Mouse (Mus musculus): ENCODE measurements around the gene Elmo2. TPM values are rescaled to one million over a fixed set of nuclear protein-coding genes. Genes with fewer than 3 reads are reported as not detected.

Gene Elmo2
- polyA plus RNA-seq, 1 experiment from 2014 or later: 109 TPM

GRCm38 (mm10) chr2:165311577-165311976 lies 14.7 kb downstream of the Elmo2 start:
- H3K4me2 ChIP-seq (ENCODE audit: low read length): no peak overlapping the region
- H3K27ac ChIP-seq (replicated peaks; ENCODE audit: low read depth, low read length): peak overlapping the region; percentile 50
- peak; percentile 77 for DNase-seq

GRCm38 (mm10) chr2:165310818-165311425 lies 15.4 kb downstream of the Elmo2 start:
- H3K4me2 ChIP-seq (ENCODE audit: low read length): no peak overlapping the region
- WGBS: 26% methylated on average over 13 of the region's 13 CpGs
- DNase-seq (peak; percentile 64), ATAC-seq (ENCODE audit: low FRiP score, low TSS enrichment) (0 out of 2 replicates have a peak, but pooled peaks have one; percentile 8)
- H3K9ac ChIP-seq (replicated peaks; ENCODE audit: low read length): no peak overlapping the region; the same call in 1 of the 2 replicates
- peak overlapping the region; percentile 50 for H3K27ac ChIP-seq (replicated peaks; ENCODE audit: low read depth, low read length)
- H3K4me1 ChIP-seq (ENCODE audit: control insufficient read depth, insufficient read depth, low read length): peaks cover 29% of the 10 kb centered on the region
- H3K27me3 ChIP-seq (ENCODE audit: control insufficient read depth, insufficient read depth, low read length): no peaks in the 10 kb centered on the region
- peaks cover 54% of the 10 kb centered on the region for H3K36me3 ChIP-seq (ENCODE audit: control insufficient read depth, insufficient read depth, low read length)
- no peaks in the 10 kb centered on the region for H3K9me3 ChIP-seq (ENCODE audit: control insufficient read depth, low read length)
- H3K4me3 ChIP-seq (replicated peaks; ENCODE audit: low read depth, low read length): no peak overlapping the region

More at GRCm38 (mm10) chr2:165311577-165311976, 14.7 kb downstream of the Elmo2 start:
- Histone ChIP-seq H3K9me3 (ENCODE audit: control insufficient read depth, low read length) (no peaks in the 10 kb centered on the region), H3K4me1 (ENCODE audit: control insufficient read depth, insufficient read depth, low read length) (peaks cover 35% of the 10 kb centered on the region), H3K4me3 (replicated peaks; ENCODE audit: low read depth, low read length) (no peak overlapping the region), H3K27me3 (ENCODE audit: control insufficient read depth, insufficient read depth, low read length) (no peaks in the 10 kb centered on the region), H3K9ac (replicated peaks; ENCODE audit: low read length) (no peak overlapping the region), H3K36me3 (ENCODE audit: control insufficient read depth, insufficient read depth, low read length) (peaks cover 53% of the 10 kb centered on the region)
- 44% methylated on average over 12 of the region's 12 CpGs for WGBS
- ATAC-seq (ENCODE audit: low FRiP score, low TSS enrichment): peak; percentile 18; the same call in 1 of the 2 replicates

GRCm38 (mm10) chr2:165307801-165308200 lies 18.5 kb downstream of the Elmo2 start:
- Histone ChIP-seq H3K4me2 (ENCODE audit: low read length) (no peak overlapping the region), H3K27ac (replicated peaks; ENCODE audit: low read depth, low read length) (no peak overlapping the region), H3K4me1 (ENCODE audit: control insufficient read depth, insufficient read depth, low read length) (peaks cover 25% of the 10 kb centered on the region), H3K9me3 (ENCODE audit: control insufficient read depth, low read length) (no peaks in the 10 kb centered on the region), H3K9ac (replicated peaks; ENCODE audit: low read length) (no peak overlapping the region), H3K27me3 (ENCODE audit: control insufficient read depth, insufficient read depth, low read length) (no peaks in the 10 kb centered on the region), H3K36me3 (ENCODE audit: control insufficient read depth, insufficient read depth, low read length) (peaks cover 61% of the 10 kb centered on the region), H3K4me3 (replicated peaks; ENCODE audit: low read depth, low read length) (no peak overlapping the region)
- no peak for ATAC-seq (ENCODE audit: low FRiP score, low TSS enrichment)
- WGBS: 94% methylated on average over 6 of the region's 6 CpGs
- no peak for DNase-seq

DNA sequence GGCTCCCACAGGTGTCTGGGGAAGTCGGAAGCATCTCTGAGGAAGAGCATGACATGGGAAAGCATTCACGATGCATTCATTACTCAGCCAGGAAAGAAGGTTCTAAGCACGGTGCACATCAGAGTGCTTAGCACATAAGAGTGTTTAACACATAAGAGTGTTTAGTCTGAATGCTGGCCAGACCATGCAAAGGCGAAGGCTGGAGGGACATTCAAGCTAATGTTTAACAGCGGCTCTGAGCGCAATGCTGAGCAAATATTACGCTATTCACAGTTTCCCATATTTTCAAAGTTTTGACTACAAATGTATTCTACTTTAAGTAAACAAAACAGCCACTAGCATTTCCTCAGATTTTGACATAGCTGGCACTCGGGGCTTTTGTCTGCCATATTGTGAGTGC lies 20.8 kb downstream of the Elmo2 start:
- Histone ChIP-seq H3K36me3 (ENCODE audit: control insufficient read depth, insufficient read depth, low read length) (peaks cover 66% of the 10 kb centered on the region), H3K9ac (replicated peaks; ENCODE audit: low read length) (no peak overlapping the region), H3K4me3 (replicated peaks; ENCODE audit: low read depth, low read length) (no peak overlapping the region), H3K27ac (replicated peaks; ENCODE audit: low read depth, low read length) (no peak overlapping the region), H3K9me3 (ENCODE audit: control insufficient read depth, low read length) (no peaks in the 10 kb centered on the region), H3K27me3 (ENCODE audit: control insufficient read depth, insufficient read depth, low read length) (no peaks in the 10 kb centered on the region), H3K4me2 (ENCODE audit: low read length) (no peak overlapping the region), H3K4me1 (ENCODE audit: control insufficient read depth, insufficient read depth, low read length) (peaks cover 11% of the 10 kb centered on the region)
- no peak for ATAC-seq (ENCODE audit: low FRiP score, low TSS enrichment)
- DNase-seq: no peak
- 91% methylated on average over 8 of the region's 8 CpGs for WGBS

- H3K36me3 ChIP-seq (ENCODE audit: control insufficient read depth, insufficient read depth, low read length): peaks cover 71% of the 10 kb centered on the region
- H3K27ac ChIP-seq (replicated peaks; ENCODE audit: low read depth, low read length): no peak overlapping the region
- 88% methylated on average over 19 of the region's 19 CpGs for WGBS
These were observed 21.5 kb downstream of the Elmo2 start for GRCm38 (mm10) chr2:165304819-165305218.

DNA sequence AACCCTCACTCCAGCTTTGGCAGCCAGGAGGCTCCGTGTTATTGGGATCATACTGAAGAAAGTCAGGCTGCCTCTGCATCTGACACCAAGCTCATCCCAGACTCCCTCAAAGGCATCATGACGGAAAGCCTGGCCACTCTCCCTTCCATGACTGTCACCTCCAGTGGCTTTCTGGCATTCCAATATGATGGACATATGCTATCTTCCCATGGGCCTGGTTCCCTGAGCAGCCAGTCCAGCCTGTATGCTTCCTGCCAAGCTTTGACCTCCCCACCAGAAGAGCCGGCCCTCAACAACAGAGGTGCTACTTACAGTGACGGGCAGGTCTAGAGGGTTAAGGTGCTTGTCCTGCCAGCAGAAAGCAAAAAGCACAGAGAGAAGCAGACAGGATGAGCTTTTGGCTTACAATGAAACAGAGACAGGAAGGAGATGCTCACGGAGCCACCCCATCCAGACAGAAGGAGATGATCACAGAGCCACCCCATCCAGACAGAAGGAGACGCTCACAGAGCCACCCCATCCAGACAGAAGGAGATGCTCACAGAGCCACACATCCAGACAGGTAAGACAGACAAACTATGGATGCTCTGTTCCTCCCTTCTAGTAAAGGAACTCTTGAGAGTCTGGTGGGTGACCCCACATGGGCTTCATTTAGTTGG lies 22.8 kb downstream of the Elmo2 start:
- H3K9me3 ChIP-seq (ENCODE audit: control insufficient read depth, low read length): no peaks in the 10 kb centered on the region
- WGBS: 90% methylated on average over 6 of the region's 6 CpGs
- H3K27me3 ChIP-seq (ENCODE audit: control insufficient read depth, insufficient read depth, low read length): no peaks in the 10 kb centered on the region
- peaks cover 82% of the 10 kb centered on the region for H3K36me3 ChIP-seq (ENCODE audit: control insufficient read depth, insufficient read depth, low read length)
- ATAC-seq (ENCODE audit: low FRiP score, low TSS enrichment) (no peak), DNase-seq (no peak)
- no peaks in the 10 kb centered on the region for H3K4me1 ChIP-seq (ENCODE audit: control insufficient read depth, insufficient read depth, low read length)
- no peak overlapping the region for H3K9ac ChIP-seq (replicated peaks; ENCODE audit: low read length)
- no peak overlapping the region for H3K4me3 ChIP-seq (replicated peaks; ENCODE audit: low read depth, low read length)
- no peak overlapping the region for H3K27ac ChIP-seq (replicated peaks; ENCODE audit: low read depth, low read length)
- no peak overlapping the region for H3K4me2 ChIP-seq (ENCODE audit: low read length)

More at GRCm38 (mm10) chr2:165304819-165305218, 21.5 kb downstream of the Elmo2 start:
- ATAC-seq (ENCODE audit: low FRiP score, low TSS enrichment) (no peak), DNase-seq (no peak)
- H3K4me1 ChIP-seq (ENCODE audit: control insufficient read depth, insufficient read depth, low read length): peaks cover 5% of the 10 kb centered on the region
- H3K9me3 ChIP-seq (ENCODE audit: control insufficient read depth, low read length): no peaks in the 10 kb centered on the region
- no peak overlapping the region for H3K4me2 ChIP-seq (ENCODE audit: low read length)
- no peak overlapping the region for H3K4me3 ChIP-seq (replicated peaks; ENCODE audit: low read depth, low read length)
- no peaks in the 10 kb centered on the region for H3K27me3 ChIP-seq (ENCODE audit: control insufficient read depth, insufficient read depth, low read length)
- H3K9ac ChIP-seq (replicated peaks; ENCODE audit: low read length): no peak overlapping the region

- Histone ChIP-seq H3K9me3 (ENCODE audit: control insufficient read depth, low read length) (no peaks in the 10 kb centered on the region), H3K36me3 (ENCODE audit: control insufficient read depth, insufficient read depth, low read length) (peaks cover 85% of the 10 kb centered on the region), H3K4me2 (ENCODE audit: low read length) (no peak overlapping the region), H3K27ac (replicated peaks; ENCODE audit: low read depth, low read length) (no peak overlapping the region), H3K9ac (replicated peaks; ENCODE audit: low read length) (no peak overlapping the region), H3K4me3 (replicated peaks; ENCODE audit: low read depth, low read length) (no peak overlapping the region), H3K27me3 (ENCODE audit: control insufficient read depth, insufficient read depth, low read length) (no peaks in the 10 kb centered on the region), H3K4me1 (ENCODE audit: control insufficient read depth, insufficient read depth, low read length) (no peaks in the 10 kb centered on the region)
- DNase-seq (no peak), ATAC-seq (ENCODE audit: low FRiP score, low TSS enrichment) (no peak)
- 55% methylated on average over 3 of the region's 3 CpGs for WGBS
These were observed 24.9 kb downstream of the Elmo2 start for GRCm38 (mm10) chr2:165301409-165301808.

DNA sequence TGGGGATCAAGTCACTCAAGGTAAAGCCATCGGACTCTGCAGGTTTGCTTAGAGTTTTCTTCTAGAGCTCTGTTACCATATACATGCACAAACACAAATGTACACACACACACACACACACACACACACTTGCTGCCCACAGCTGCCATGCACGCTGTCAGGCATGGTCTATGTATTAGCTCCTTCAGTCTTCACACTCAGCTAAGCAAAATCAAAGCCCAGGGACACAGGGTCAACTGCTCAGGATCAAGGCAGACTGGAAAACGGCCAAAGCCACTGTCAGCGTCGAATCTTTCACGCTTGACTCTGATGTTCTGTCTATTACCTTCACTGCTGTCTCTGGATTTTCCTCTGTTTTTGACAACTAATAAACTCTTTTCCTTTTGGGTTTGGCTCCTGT lies 25.4 kb downstream of the Elmo2 start:
- Histone ChIP-seq H3K9ac (replicated peaks; ENCODE audit: low read length) (no peak overlapping the region), H3K4me1 (ENCODE audit: control insufficient read depth, insufficient read depth, low read length) (no peaks in the 10 kb centered on the region), H3K4me2 (ENCODE audit: low read length) (no peak overlapping the region), H3K27me3 (ENCODE audit: control insufficient read depth, insufficient read depth, low read length) (no peaks in the 10 kb centered on the region), H3K4me3 (replicated peaks; ENCODE audit: low read depth, low read length) (no peak overlapping the region), H3K9me3 (ENCODE audit: control insufficient read depth, low read length) (no peaks in the 10 kb centered on the region), H3K27ac (replicated peaks; ENCODE audit: low read depth, low read length) (no peak overlapping the region), H3K36me3 (ENCODE audit: control insufficient read depth, insufficient read depth, low read length) (peaks cover 90% of the 10 kb centered on the region)
- DNase-seq: no peak
- no peak for ATAC-seq (ENCODE audit: low FRiP score, low TSS enrichment)
- WGBS: 67% methylated on average over 6 of the region's 6 CpGs

DNA sequence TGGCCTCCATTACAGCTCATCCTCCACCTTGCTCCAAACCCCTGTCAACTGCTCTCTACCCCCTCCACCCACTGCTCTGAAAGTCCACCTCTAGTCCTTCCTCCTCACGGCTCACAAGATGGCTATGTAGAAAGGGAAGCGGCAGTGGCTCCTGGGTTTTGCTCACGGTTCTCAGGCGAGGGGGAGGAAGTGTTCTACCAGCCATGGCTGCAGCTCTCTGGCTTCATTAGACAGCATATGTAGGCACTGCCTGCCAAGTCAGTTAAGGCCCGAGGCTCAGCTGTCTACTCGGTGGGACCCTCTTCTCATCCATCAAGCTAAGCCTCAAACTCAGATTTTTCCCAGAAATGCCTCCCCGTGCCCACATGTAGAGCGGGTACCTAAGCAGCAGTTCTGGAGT lies 25.9 kb downstream of the Elmo2 start:
- no peaks in the 10 kb centered on the region for H3K9me3 ChIP-seq (ENCODE audit: control insufficient read depth, low read length)
- H3K4me3 ChIP-seq (replicated peaks; ENCODE audit: low read depth, low read length): no peak overlapping the region
- 89% methylated on average over 8 of the region's 8 CpGs for WGBS
- no peak for DNase-seq
- H3K27ac ChIP-seq (replicated peaks; ENCODE audit: low read depth, low read length): no peak overlapping the region
- H3K36me3 ChIP-seq (ENCODE audit: control insufficient read depth, insufficient read depth, low read length): peaks cover 92% of the 10 kb centered on the region
- no peak overlapping the region for H3K9ac ChIP-seq (replicated peaks; ENCODE audit: low read length)
- H3K27me3 ChIP-seq (ENCODE audit: control insufficient read depth, insufficient read depth, low read length): no peaks in the 10 kb centered on the region
- H3K4me1 ChIP-seq (ENCODE audit: control insufficient read depth, insufficient read depth, low read length): no peaks in the 10 kb centered on the region
- no peak for ATAC-seq (ENCODE audit: low FRiP score, low TSS enrichment)
- H3K4me2 ChIP-seq (ENCODE audit: low read length): no peak overlapping the region
